Mouse (Mus musculus) thymus, adult 2 months (tissue): ENCODE measurements around the gene Heatr5a.

Experiments
- CTCF ChIP-seq: fragments of 200-500 bp; IDR thresholded peaks from 2 replicates; pipeline ENCODE4 v1.5.1; 2012; ENCODE audit warnings: mild to moderate bottlenecking, control low read depth, low read length, moderate library complexity, borderline replicate concordance; ENCODE audit not compliant: control insufficient read depth, poor library complexity, insufficient read depth; ENCODE audit errors: extremely low read depth
- POLR2A ChIP-seq: fragments of 200-500 bp; IDR thresholded peaks from 2 replicates; pipeline ENCODE4 v1.6.1; 2012; ENCODE audit warnings: mild to moderate bottlenecking, low read length, control low read depth, moderate library complexity; ENCODE audit not compliant: control insufficient read depth, poor library complexity, insufficient read depth; ENCODE audit errors: extremely low read depth

DNA sequence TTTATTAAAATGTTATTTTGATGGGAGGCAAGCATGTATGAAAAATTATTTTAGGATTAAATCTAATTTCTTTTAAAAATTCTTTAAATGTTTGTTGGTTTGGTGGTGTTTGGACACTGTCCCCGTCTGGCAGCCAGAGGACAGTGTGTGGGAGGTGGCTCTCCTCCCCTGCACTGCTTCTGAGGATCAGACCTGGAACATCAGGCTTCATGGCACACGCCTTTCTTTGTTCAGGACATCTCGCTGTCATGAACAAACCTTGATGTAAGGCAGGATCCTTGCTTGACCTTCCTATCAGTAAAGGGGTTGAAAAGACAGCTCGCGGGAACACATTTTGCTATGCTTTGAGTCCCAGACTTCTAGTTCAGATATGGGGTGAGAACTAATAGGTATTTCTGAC is 61.9 kb downstream of the Heatr5a start:
- TF ChIP-seq POLR2A (no peak), CTCF (no peak)
